Mouse (Mus musculus) myocyte (in vitro differentiated cells): ENCODE results near the gene Gm8122. TPM values are rescaled to one million over a fixed set of nuclear protein-coding genes. Genes with fewer than 3 reads are reported as not detected.
"Not testable (repeated sequence)": the region's sequence is repeated elsewhere in the genome, so short reads cannot be mapped to it uniquely, and the experiment has no call there.

ENCODE experiments used
- H3K27me3 ChIP-seq: one replicate; pipeline ENCODE4 v1.6.1; 2011; ENCODE audit not compliant: control insufficient read depth, insufficient read depth, insufficient read length
- H3K36me3 ChIP-seq: one replicate; pipeline ENCODE4 v1.6.1; 2011; ENCODE audit not compliant: control insufficient read depth, insufficient read depth
- H3K4me2 ChIP-seq: one replicate; pipeline ENCODE4 v1.6.1; 2011; ENCODE audit warnings: low read depth, control low read depth
- H3K4me3 ChIP-seq: one replicate; pipeline ENCODE4 v1.5.1; 2011; ENCODE audit warnings: mild to moderate bottlenecking, control low read depth, moderate library complexity
- H3K79me2 ChIP-seq: one replicate; pipeline ENCODE4 v1.6.1; 2011; ENCODE audit not compliant: control insufficient read depth, insufficient read depth
- H3ac ChIP-seq: one replicate; pipeline ENCODE4 v1.6.1; 2011; ENCODE audit not compliant: control insufficient read depth, insufficient read length
- polyA plus RNA-seq: library from polyadenylated mRNA; unstranded; fragments of >200 nt; fragmentation: generic; extraction: Trizol; gene quantifications from one replicate; pipeline ENCODE4 v1.2.1, GENCODE M21; 2012; ENCODE audit warnings: missing spikeins

Gm8122 gene
- polyA plus RNA-seq, 1 experiment = not detected

GRCm38 (mm10) chr14:43249611-43250170 lies 14.6 kb upstream of the Gm8122 start:
- not testable (repeated sequence) for H3K4me3 ChIP-seq, H3ac ChIP-seq, H3K27me3 ChIP-seq, H3K79me2 ChIP-seq, H3K36me3 ChIP-seq, H3K4me2 ChIP-seq

GRCm38 (mm10) chr14:43237769-43238168 lies 2.7 kb upstream of the Gm8122 start:
- not testable (repeated sequence) for H3K79me2 ChIP-seq, H3K4me3 ChIP-seq, H3K4me2 ChIP-seq, H3K27me3 ChIP-seq, H3K36me3 ChIP-seq, H3ac ChIP-seq

Other genes starting within 250 kb of the Gm8122 start
- not detected for gene Gm8082, start 241.7 kb downstream of the Gm8122 start, polyA plus RNA-seq
- not detected for gene Gm10376, start 219.7 kb downstream of the Gm8122 start, polyA plus RNA-seq
- 0.04 TPM for gene Gm8094, start 158.7 kb downstream of the Gm8122 start, polyA plus RNA-seq
- gene Gm8104, start 134.7 kb downstream of the Gm8122 start, polyA plus RNA-seq = not detected
- not detected for gene Gm7233, start 55.4 kb downstream of the Gm8122 start, polyA plus RNA-seq
- gene Gm8126, start 23.3 kb upstream of the Gm8122 start, polyA plus RNA-seq = 0.10 TPM
- gene Gm9732, start 39.7 kb upstream of the Gm8122 start, polyA plus RNA-seq = 3.5 TPM
- gene Gm8127, start 58.5 kb upstream of the Gm8122 start, polyA plus RNA-seq = not detected
- gene 1700001F09Rik, start 112.5 kb upstream of the Gm8122 start, polyA plus RNA-seq = not detected
- not detected for gene Gm8138, start 181.0 kb upstream of the Gm8122 start, polyA plus RNA-seq